Mouse (Mus musculus): Measurements from ENCODE around the gene Gm15091. TPM values are rescaled to one million over a fixed set of nuclear protein-coding genes. Genes with fewer than 3 reads are reported as not detected.
"Not testable (repeated sequence)": the region's sequence is repeated elsewhere in the genome, so short reads cannot be mapped to it uniquely, and the experiment has no call there.

Gene Gm15091
- polyA plus RNA-seq (2015; fragmentation: Nextera tagmentation; extraction: Ambion mirVana), result not detected in 2 replicates

DNA sequence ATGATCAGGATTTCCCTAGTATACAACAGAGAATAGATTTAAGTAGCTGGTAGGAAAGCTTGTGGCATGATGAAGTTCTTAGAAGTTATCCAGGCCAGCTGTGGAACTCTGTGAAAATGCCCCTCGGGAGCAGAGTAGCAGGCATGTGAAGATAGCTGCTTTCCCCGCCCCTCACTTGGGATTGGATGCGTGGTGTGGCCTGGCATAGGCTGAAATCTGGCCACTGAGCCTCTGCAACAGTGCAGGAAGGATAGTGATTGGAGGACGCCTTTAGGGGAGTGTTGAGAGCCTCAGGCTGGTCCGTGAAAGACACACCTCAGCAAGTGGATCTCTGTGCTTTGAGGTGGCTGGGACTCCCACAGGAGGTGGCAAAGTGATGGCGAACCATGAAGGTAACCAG is at the start of gene Gm15091:
Gene Gm15091, plus strand, starts transcription at position 301 of the 400 bp plus-strand sequence.
- not testable (repeated sequence) for H3K4me2 ChIP-seq; H3K9ac ChIP-seq; H3K4me1 ChIP-seq (replicated peaks); ATAC-seq (ENCODE audit: insufficient read depth); H3K27me3 ChIP-seq; H3K9me3 ChIP-seq (replicated peaks); H3K27ac ChIP-seq (replicated peaks); H3K4me3 ChIP-seq (replicated peaks); H3K36me3 ChIP-seq (replicated peaks)
- 57% methylated on average over 5 of the region's 6 CpGs for WGBS (ENCODE audit: insufficient replicate concordance)

Other genes starting within 250 kb of the Gm15091 start
- gene Gm15097, start 157.2 kb upstream of the Gm15091 start, polyA plus RNA-seq (2015; fragmentation: Nextera tagmentation; extraction: Ambion mirVana), result not detected in 2 replicates

Measured in liver, embryonic 15.5 days (tissue).